Mouse (Mus musculus): Measurements from ENCODE around the gene Znrf1. TPM values are rescaled to one million over a fixed set of nuclear protein-coding genes. Genes with fewer than 3 reads are reported as not detected.

Znrf1 gene
- total and polyA plus RNA-seq, 2 experiments from 2014 or later: 96.5 to 234 TPM

DNA sequence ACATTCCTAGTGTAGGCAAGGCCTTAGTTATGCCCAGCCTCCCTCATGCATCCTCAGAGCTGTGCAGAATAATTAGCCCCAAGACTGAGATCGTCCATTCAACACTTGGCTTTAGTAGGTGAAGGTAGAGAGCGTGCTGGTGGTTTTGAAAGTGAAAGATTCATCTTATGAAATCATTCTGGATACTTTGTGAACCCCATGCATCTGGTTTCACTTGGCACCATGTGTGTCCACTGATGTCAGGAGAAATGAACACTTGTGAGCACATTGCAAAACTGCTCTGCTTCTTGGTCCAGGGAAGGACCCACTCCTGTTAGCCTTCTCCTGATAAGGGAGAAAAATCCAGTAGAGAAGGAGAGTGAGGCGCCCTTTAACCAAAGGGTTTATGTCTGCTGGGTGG is 49.0 kb downstream of the Znrf1 start:
- no peak overlapping the region for H3K27ac ChIP-seq (ENCODE audit: low read depth, low read length)
- H3K4me2 ChIP-seq (ENCODE audit: low read depth, low read length, poor library complexity, severe bottlenecking): no peak overlapping the region
- DNase-seq (ENCODE audit: low spot score) (no peak), ATAC-seq (ENCODE audit: low FRiP score) (no peak)
- no peak for TF ChIP-seq CTCF (IDR thresholded peaks at IDR 0.05)
- H3K4me3 ChIP-seq (ENCODE audit: low read depth, low read length): no peak overlapping the region
- H3K9me3 ChIP-seq (ENCODE audit: low read length): no peaks in the 10 kb centered on the region
- H3K27me3 ChIP-seq (ENCODE audit: insufficient read depth, low read length): no peaks in the 10 kb centered on the region
- H3K9ac ChIP-seq (replicated peaks; ENCODE audit: low read length, poor library complexity, severe bottlenecking): no peak overlapping the region
- WGBS: 95% methylated on average over 3 of the region's 3 CpGs
- 0 out of 2 replicates have a peak, but pooled peaks cover 2% of the 10 kb centered on the region for H3K4me1 ChIP-seq (ENCODE audit: insufficient read depth, low read length)
- H3K36me3 ChIP-seq (ENCODE audit: insufficient read depth, low read length): no peaks in the 10 kb centered on the region

DNA sequence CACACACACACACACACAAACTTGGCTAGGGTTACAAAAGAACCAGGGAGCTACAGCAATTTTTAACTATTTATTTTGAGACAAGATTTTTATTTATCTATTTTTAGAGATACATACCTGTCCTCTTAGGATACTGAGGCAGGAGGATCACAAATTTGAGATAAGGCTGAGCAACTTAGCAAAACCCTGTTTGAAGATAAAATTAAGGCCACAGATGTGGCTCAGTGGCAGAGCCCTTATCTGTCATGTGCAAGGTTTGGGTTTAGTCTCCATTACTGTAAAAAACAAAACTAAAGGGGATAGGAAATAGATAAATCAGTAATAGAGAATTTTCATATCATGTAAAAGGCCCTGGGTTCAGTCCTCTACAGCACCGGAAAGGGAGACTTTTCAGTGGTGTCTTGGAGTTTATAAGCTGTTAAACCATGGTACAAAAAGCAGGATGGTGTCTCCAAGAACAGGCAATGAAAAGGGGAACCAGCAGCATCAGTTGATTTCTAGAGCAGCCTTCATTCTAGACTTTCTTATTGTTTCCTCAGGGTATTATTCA is 51.7 kb downstream of the Znrf1 start:
- Histone ChIP-seq H3K9ac (replicated peaks; ENCODE audit: low read length, poor library complexity, severe bottlenecking) (no peak overlapping the region), H3K9me3 (ENCODE audit: low read length) (no peaks in the 10 kb centered on the region), H3K27ac (ENCODE audit: low read depth, low read length) (no peak overlapping the region), H3K4me1 (ENCODE audit: insufficient read depth, low read length) (peaks cover 2% of the 10 kb centered on the region; the same call in 1 of the 2 replicates), H3K4me2 (ENCODE audit: low read depth, low read length, poor library complexity, severe bottlenecking) (no peak overlapping the region), H3K4me3 (ENCODE audit: low read depth, low read length) (no peak overlapping the region), H3K36me3 (ENCODE audit: insufficient read depth, low read length) (no peaks in the 10 kb centered on the region), H3K27me3 (ENCODE audit: insufficient read depth, low read length) (no peaks in the 10 kb centered on the region)
- ATAC-seq (ENCODE audit: low FRiP score) (no peak), DNase-seq (ENCODE audit: low spot score) (no peak)
- 92% methylated on average over 1 of the region's 1 CpGs for whole genome bisulfite sequencing
- TF ChIP-seq CTCF (IDR thresholded peaks at IDR 0.05): no peak

DNA sequence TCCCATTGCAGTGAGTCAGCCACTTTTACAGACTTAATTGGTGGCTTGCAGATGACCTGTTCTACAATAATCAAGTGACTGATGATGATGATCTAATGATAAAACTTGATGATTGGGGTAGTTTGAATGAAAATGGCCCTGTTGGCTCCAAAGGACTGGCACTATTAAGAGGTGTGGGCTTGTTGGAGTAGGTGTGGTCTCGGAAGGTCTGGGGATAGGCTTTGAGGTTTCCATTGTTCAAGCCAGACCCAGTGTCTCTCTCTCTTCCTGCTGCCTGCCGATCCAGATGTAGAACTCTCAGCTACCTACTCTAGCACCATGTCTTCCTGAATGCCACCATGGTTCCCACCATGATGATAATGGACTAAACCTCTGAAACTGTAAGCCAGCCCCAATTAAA is 52.4 kb downstream of the Znrf1 start:
- no peak for TF ChIP-seq CTCF (IDR thresholded peaks at IDR 0.05)

DNA sequence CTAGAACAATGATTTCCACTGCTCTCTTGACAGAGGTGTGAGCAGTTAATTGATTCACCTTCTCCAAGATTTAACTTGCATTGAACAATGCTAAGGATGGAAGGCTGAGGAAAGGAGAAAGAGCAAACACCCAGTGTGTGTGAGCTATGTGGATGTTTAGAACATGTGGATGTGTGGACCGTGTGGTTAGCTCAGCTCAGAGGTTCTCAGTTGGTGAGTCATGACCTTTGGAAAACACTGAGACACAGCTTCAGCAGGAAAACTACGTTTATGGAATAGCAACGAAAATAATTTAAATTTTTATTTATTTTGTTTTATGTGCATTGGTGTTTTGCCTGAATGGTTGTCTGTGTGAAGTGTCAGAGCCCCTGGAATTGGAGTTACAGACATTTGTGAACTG is 54.3 kb downstream of the Znrf1 start:
- Histone ChIP-seq H3K4me2 (ENCODE audit: low read depth, low read length, poor library complexity, severe bottlenecking) (no peak overlapping the region), H3K4me1 (ENCODE audit: insufficient read depth, low read length) (peaks cover 5% of the 10 kb centered on the region; the same call in 1 of the 2 replicates), H3K9ac (replicated peaks; ENCODE audit: low read length, poor library complexity, severe bottlenecking) (no peak overlapping the region), H3K4me3 (ENCODE audit: low read depth, low read length) (no peak overlapping the region), H3K9me3 (ENCODE audit: low read length) (no peaks in the 10 kb centered on the region), H3K27me3 (ENCODE audit: insufficient read depth, low read length) (no peaks in the 10 kb centered on the region), H3K27ac (ENCODE audit: low read depth, low read length) (no peak overlapping the region), H3K36me3 (ENCODE audit: insufficient read depth, low read length) (no peaks in the 10 kb centered on the region)
- TF ChIP-seq CTCF (IDR thresholded peaks at IDR 0.05): no peak
- no peak for DNase-seq (ENCODE audit: low spot score)
- 83% methylated on average over 3 of the region's 3 CpGs for WGBS
- no peak for ATAC-seq (ENCODE audit: low FRiP score)

More for the DNA sequence above, 52.4 kb downstream of the Znrf1 start:
- ATAC-seq (ENCODE audit: low FRiP score) (no peak), DNase-seq (ENCODE audit: low spot score) (no peak)
- Histone ChIP-seq H3K4me1 (ENCODE audit: insufficient read depth, low read length) (peaks cover 5% of the 10 kb centered on the region; the same call in 1 of the 2 replicates), H3K4me3 (ENCODE audit: low read depth, low read length) (no peak overlapping the region), H3K9ac (replicated peaks; ENCODE audit: low read length, poor library complexity, severe bottlenecking) (no peak overlapping the region), H3K27ac (ENCODE audit: low read depth, low read length) (no peak overlapping the region), H3K4me2 (ENCODE audit: low read depth, low read length, poor library complexity, severe bottlenecking) (no peak overlapping the region), H3K27me3 (ENCODE audit: insufficient read depth, low read length) (no peaks in the 10 kb centered on the region), H3K36me3 (ENCODE audit: insufficient read depth, low read length) (no peaks in the 10 kb centered on the region), H3K9me3 (ENCODE audit: low read length) (no peaks in the 10 kb centered on the region)
- 94% methylated on average over 2 of the region's 2 CpGs for WGBS

DNA sequence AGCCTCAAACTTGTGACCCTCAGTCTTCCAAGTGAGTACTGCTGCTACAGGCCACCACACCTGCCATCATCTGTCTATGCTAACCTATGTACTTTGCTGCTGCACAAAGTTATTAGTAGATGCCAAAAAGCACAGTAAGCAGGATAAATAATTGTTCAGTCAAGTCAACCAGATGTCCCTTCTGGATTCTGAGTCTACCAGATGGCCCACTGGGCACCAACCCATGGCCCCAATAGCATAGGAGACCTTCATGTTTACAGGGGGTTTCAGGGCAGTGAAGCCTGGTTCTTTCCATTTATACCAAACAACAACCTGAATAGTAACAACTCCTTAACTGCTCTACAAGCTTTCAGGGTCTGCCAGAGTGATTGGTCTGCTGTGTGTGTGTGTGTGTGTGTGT is 55.3 kb downstream of the Znrf1 start:
- H3K27me3 ChIP-seq (ENCODE audit: insufficient read depth, low read length): no peaks in the 10 kb centered on the region
- H3K27ac ChIP-seq (ENCODE audit: low read depth, low read length): no peak overlapping the region
- H3K9me3 ChIP-seq (ENCODE audit: low read length): no peaks in the 10 kb centered on the region
- no peak overlapping the region for H3K9ac ChIP-seq (replicated peaks; ENCODE audit: low read length, poor library complexity, severe bottlenecking)
- H3K4me1 ChIP-seq (ENCODE audit: insufficient read depth, low read length): peaks cover 13% of the 10 kb centered on the region; the same call in 1 of the 2 replicates
- H3K36me3 ChIP-seq (ENCODE audit: insufficient read depth, low read length): no peaks in the 10 kb centered on the region
- no peak overlapping the region for H3K4me3 ChIP-seq (ENCODE audit: low read depth, low read length)
- no peak overlapping the region for H3K4me2 ChIP-seq (ENCODE audit: low read depth, low read length, poor library complexity, severe bottlenecking)
- TF ChIP-seq CTCF (IDR thresholded peaks at IDR 0.05): no peak
- no peak for ATAC-seq (ENCODE audit: low FRiP score)
- no peak for DNase-seq (ENCODE audit: low spot score)

DNA sequence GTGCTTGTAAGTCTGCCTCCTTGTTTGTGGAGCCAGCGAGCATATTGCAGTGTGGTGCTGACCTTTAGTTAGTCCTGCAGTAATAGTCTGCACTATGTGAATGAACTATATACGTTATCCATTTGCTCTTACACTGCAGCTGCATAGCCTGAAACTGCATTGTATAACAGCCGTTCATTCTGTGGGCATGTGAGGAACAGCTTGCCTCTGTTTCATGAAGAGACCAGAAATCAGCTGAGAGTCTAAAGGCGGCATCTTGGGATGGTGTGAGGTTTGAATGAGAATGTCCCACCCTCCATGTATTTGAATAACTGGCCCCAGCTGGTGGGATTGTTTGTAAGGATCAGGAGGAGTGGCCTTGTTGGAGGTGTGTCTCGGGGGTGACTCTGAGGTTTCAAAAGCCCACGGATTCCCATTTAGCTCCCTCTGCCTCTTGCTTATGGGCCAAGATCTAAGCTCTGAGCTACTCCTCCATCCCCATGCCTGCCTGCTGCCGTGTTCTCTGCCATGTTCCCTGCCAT is 56.6 kb downstream of the Znrf1 start:
- DNase-seq (ENCODE audit: low spot score) (no peak), ATAC-seq (ENCODE audit: low FRiP score) (no peak)
- no peaks in the 10 kb centered on the region for H3K36me3 ChIP-seq (ENCODE audit: insufficient read depth, low read length)
- H3K27ac ChIP-seq (ENCODE audit: low read depth, low read length): no peak overlapping the region; the same call in 1 of the 2 replicates
- no peaks in the 10 kb centered on the region for H3K9me3 ChIP-seq (ENCODE audit: low read length)
- H3K4me2 ChIP-seq (ENCODE audit: low read depth, low read length, poor library complexity, severe bottlenecking): no peak overlapping the region
- H3K4me3 ChIP-seq (ENCODE audit: low read depth, low read length): no peak overlapping the region
- H3K27me3 ChIP-seq (ENCODE audit: insufficient read depth, low read length): no peaks in the 10 kb centered on the region
- TF ChIP-seq CTCF (IDR thresholded peaks at IDR 0.05): no peak
- H3K4me1 ChIP-seq (ENCODE audit: insufficient read depth, low read length): peaks cover 17% of the 10 kb centered on the region; the same call in 1 of the 2 replicates
- H3K9ac ChIP-seq (replicated peaks; ENCODE audit: low read length, poor library complexity, severe bottlenecking): no peak overlapping the region
- WGBS: 60% methylated on average over 7 of the region's 7 CpGs
